Mouse (Mus musculus): ENCODE measurements around the gene Furin.
"Not testable (repeated sequence)": the region's sequence is repeated elsewhere in the genome, so short reads cannot be mapped to it uniquely, and the experiment has no call there.

Gene Furin

GRCm38 (mm10) chr7:80400571-80400970, 4.7 kb downstream of the Furin start:
- DNase-seq: no peak

GRCm38 (mm10) chr7:80400099-80400498, 5.1 kb downstream of the Furin start:
- DNase-seq: no peak

- DNase-seq: no peak
Observed at GRCm38 (mm10) chr7:80398654-80399444, 6.4 kb downstream of the Furin start.

- DNase-seq: no peak
Observed at GRCm38 (mm10) chr7:80397986-80398385, 7.2 kb downstream of the Furin start.

GRCm38 (mm10) chr7:80396427-80396826, 8.8 kb downstream of the Furin start:
- not testable (repeated sequence) for DNase-seq

- DNase-seq: no peak
Observed at GRCm38 (mm10) chr7:80394600-80394999, 10.6 kb downstream of the Furin start.

- DNase-seq: no peak
Observed at GRCm38 (mm10) chr7:80392119-80392518, 13.1 kb downstream of the Furin start.

GRCm38 (mm10) chr7:80387633-80388543, 17.3 kb downstream of the Furin start, which contains the start of gene Fes:
Gene Fes, minus strand, starts transcription at chr7:80387946.
- DNase-seq: no peak

GRCm38 (mm10) chr7:80387033-80387632, 18.1 kb downstream of the Furin start:
- DNase-seq: no peak

GRCm38 (mm10) chr7:80386235-80386930, 18.9 kb downstream of the Furin start:
- DNase-seq: peak; percentile 97

- no peak for DNase-seq
Observed at GRCm38 (mm10) chr7:80382919-80383318, 22.3 kb downstream of the Furin start.

GRCm38 (mm10) chr7:80379531-80379930, 25.7 kb downstream of the Furin start:
- peak; percentile 73 for DNase-seq

GRCm38 (mm10) chr7:80377471-80377870, 27.8 kb downstream of the Furin start:
- DNase-seq: peak; percentile 88

- DNase-seq: no peak
Observed at GRCm38 (mm10) chr7:80376192-80376591, 29.0 kb downstream of the Furin start.

GRCm38 (mm10) chr7:80375376-80376039, 29.7 kb downstream of the Furin start:
- no peak for DNase-seq

- no peak for DNase-seq
Observed at GRCm38 (mm10) chr7:80374733-80375132, 30.5 kb downstream of the Furin start.

GRCm38 (mm10) chr7:80374280-80374679, 31.0 kb downstream of the Furin start:
- DNase-seq: no peak

- DNase-seq: peak; percentile 33
Observed at GRCm38 (mm10) chr7:80373850-80374249, 31.4 kb downstream of the Furin start.

GRCm38 (mm10) chr7:80373352-80373751, 31.9 kb downstream of the Furin start:
- no peak for DNase-seq

GRCm38 (mm10) chr7:80372667-80373066, 32.6 kb downstream of the Furin start:
- DNase-seq: peak; percentile 48

GRCm38 (mm10) chr7:80372166-80372565, 33.1 kb downstream of the Furin start:
- no peak for DNase-seq
